Mouse (Mus musculus): Measurements from ENCODE around the gene Timm10. TPM values are rescaled to one million over a fixed set of nuclear protein-coding genes. Genes with fewer than 3 reads are reported as not detected.
A peak's percentile ranks its signal among the peaks of the same experiment; 100 is the strongest.

The Timm10 gene
- polyA plus RNA-seq, 1 experiment: 102 TPM

DNA sequence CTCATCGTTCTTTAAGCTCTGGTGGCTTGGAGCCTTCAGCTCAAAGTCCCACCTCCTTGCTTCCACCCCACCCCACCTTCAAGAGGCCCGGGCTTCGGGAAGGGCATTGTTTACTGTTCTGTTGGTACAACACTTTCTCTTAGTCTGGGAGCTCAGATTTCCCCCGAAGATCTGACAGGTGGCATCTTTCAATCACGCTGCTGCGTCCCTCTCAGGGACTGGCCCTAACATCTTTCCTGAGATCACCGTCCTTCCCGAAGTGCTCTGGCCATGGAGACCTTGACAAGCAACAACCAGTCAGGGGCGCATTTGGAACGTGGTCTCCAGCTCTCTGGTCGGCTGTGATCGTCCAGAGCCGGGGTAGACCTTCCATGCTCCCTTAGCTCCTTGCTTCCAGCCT lies 4.2 kb upstream of the Timm10 start, which contains the start of gene Smtnl1:
Gene Smtnl1, minus strand, starts transcription at position 101 of the 400 bp plus-strand sequence.
- Histone ChIP-seq H3K27me3 (ENCODE audit: control insufficient read depth, insufficient read depth, insufficient read length) (no peaks in the 10 kb centered on the region), H3K79me2 (ENCODE audit: control insufficient read depth, insufficient read depth) (peaks cover 7% of the 10 kb centered on the region), H3K36me3 (ENCODE audit: control insufficient read depth, insufficient read depth) (no peaks in the 10 kb centered on the region), H3K4me2 (ENCODE audit: low read depth) (no peak within 1 kb of the TSS), H3K4me3 (no peak within 1 kb of the TSS), H3ac (ENCODE audit: control insufficient read depth, insufficient read length) (no peak within 1 kb of the TSS)
- TF ChIP-seq E2F4 (IDR thresholded peaks at IDR 0.05; ENCODE audit: insufficient read depth) (no peak), TCF3 (IDR thresholded peaks at IDR 0.05; ENCODE audit: insufficient read length, low read depth) (no peak), SRF (IDR thresholded peaks at IDR 0.05; ENCODE audit: control insufficient read depth, insufficient read length, low read depth) (no peak), POLR2AphosphoS2 (IDR thresholded peaks at IDR 0.05; ENCODE audit: insufficient read length, low read depth) (no peak), MYOD1 (IDR thresholded peaks at IDR 0.05; ENCODE audit: control insufficient read depth in 1 of 3, insufficient read length in 2 of 3, low read depth in 2 of 3) (no peak), REST (IDR thresholded peaks at IDR 0.05; ENCODE audit: insufficient read depth, insufficient read length) (no peak), MYOG (IDR thresholded peaks at IDR 0.05; ENCODE audit: control insufficient read depth in 1 of 3, insufficient read depth in 1 of 3, insufficient read length in 2 of 3, low read depth in 2 of 3) (no peak), CEBPB (IDR thresholded peaks at IDR 0.05; ENCODE audit: insufficient read depth, poor library complexity, severe bottlenecking) (no peak)

DNA sequence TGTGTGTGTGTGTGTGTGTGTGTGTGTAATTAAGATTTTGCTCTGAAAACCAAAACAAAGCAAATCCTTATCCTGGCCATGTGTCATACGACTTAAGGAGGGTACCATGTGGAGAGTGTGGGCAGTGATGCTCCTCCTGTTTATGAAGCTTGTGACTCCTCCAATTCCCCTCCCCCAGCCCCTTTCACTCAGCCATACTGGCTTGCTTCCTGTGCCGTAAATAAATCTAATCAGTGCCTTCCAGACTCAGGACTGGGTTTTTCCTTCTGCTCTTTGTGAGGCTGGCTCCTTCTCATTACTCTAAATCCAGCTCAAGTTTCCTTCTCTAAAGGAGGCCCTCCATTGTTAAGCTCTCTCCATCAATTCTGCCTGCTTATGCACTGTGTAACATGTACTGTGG lies 3.6 kb upstream of the Timm10 start:
- Histone ChIP-seq H3K4me3 (no peak overlapping the region), H3K27me3 (ENCODE audit: control insufficient read depth, insufficient read depth, insufficient read length) (no peaks in the 10 kb centered on the region), H3K36me3 (ENCODE audit: control insufficient read depth, insufficient read depth) (no peaks in the 10 kb centered on the region), H3K79me2 (ENCODE audit: control insufficient read depth, insufficient read depth) (peaks cover 14% of the 10 kb centered on the region), H3K4me2 (ENCODE audit: low read depth) (no peak overlapping the region), H3ac (ENCODE audit: control insufficient read depth, insufficient read length) (no peak overlapping the region)
- TF ChIP-seq CEBPB (IDR thresholded peaks at IDR 0.05; ENCODE audit: insufficient read depth, poor library complexity, severe bottlenecking) (no peak), POLR2A (IDR thresholded peaks at IDR 0.05; ENCODE audit: insufficient read length, low read depth) (no peak), TCF3 (IDR thresholded peaks at IDR 0.05; ENCODE audit: insufficient read length, low read depth) (no peak), E2F4 (IDR thresholded peaks at IDR 0.05; ENCODE audit: insufficient read depth) (no peak), MYOG (IDR thresholded peaks at IDR 0.05; ENCODE audit: control insufficient read depth in 1 of 3, insufficient read depth in 1 of 3, insufficient read length in 2 of 3, low read depth in 2 of 3) (no peak), MYOD1 (IDR thresholded peaks at IDR 0.05; ENCODE audit: control insufficient read depth in 1 of 3, insufficient read length in 2 of 3, low read depth in 2 of 3) (no peak), USF1 (IDR thresholded peaks at IDR 0.05; ENCODE audit: low read depth) (no peak), MAX (IDR thresholded peaks at IDR 0.05; ENCODE audit: low read depth) (no peak), REST (IDR thresholded peaks at IDR 0.05; ENCODE audit: insufficient read depth, insufficient read length) (no peak), TCF12 (IDR thresholded peaks at IDR 0.05; ENCODE audit: insufficient read depth, poor library complexity, severe bottlenecking) (no peak), SRF (IDR thresholded peaks at IDR 0.05; ENCODE audit: control insufficient read depth, insufficient read length, low read depth) (no peak), POLR2AphosphoS2 (IDR thresholded peaks at IDR 0.05; ENCODE audit: insufficient read length, low read depth) (no peak)

DNA sequence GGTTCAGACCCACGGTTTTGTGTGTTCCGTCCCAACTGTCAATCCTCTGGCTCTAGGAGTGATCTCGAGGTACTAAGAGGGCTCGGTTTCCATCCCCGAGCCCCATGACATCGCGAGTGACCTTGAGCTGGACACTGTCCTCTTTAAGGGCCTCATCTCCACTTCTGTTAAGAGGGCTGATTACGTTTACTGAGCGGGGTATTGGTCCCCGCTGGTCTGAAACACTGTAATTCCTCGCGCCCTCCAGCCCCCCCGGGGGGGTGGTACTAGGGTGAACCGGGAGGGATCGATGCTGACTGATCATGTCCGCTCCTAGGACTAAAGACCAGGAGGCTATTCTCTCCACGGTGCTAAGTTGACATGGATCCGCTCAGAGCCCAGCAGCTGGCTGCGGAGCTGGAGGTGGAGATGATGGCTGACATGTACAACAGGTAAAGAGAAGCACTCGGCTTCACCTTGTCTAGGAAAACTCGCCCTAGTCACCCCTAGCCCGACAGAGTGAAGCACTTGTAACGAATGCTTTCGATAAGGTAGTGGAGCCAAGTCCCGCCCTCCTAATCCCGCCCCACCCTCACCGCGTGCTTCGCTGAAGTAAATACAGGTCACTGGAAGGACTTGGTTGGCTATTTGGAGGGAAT lies 605 bp downstream of the Timm10 start:
- Histone ChIP-seq H3ac (ENCODE audit: control insufficient read depth, insufficient read length) (peak overlapping the region; percentile 9), H3K4me3 (peak overlapping the region; percentile 76), H3K27me3 (ENCODE audit: control insufficient read depth, insufficient read depth, insufficient read length) (no peaks in the 10 kb centered on the region), H3K79me2 (ENCODE audit: control insufficient read depth, insufficient read depth) (peaks cover 18% of the 10 kb centered on the region), H3K36me3 (ENCODE audit: control insufficient read depth, insufficient read depth) (no peaks in the 10 kb centered on the region), H3K4me2 (ENCODE audit: low read depth) (peak overlapping the region; percentile 84)
- TF ChIP-seq MAX (IDR thresholded peaks at IDR 0.05; ENCODE audit: low read depth) (no peak), E2F4 (IDR thresholded peaks at IDR 0.05; ENCODE audit: insufficient read depth) (no peak), MYOG (IDR thresholded peaks at IDR 0.05; ENCODE audit: control insufficient read depth in 1 of 3, insufficient read depth in 1 of 3, insufficient read length in 2 of 3, low read depth in 2 of 3) (no peak), SRF (IDR thresholded peaks at IDR 0.05; ENCODE audit: control insufficient read depth, insufficient read length, low read depth) (no peak), TCF12 (IDR thresholded peaks at IDR 0.05; ENCODE audit: insufficient read depth, poor library complexity, severe bottlenecking) (no peak), MYOD1 (IDR thresholded peaks at IDR 0.05; ENCODE audit: control insufficient read depth in 1 of 3, insufficient read length in 2 of 3, low read depth in 2 of 3) (no peak), REST (IDR thresholded peaks at IDR 0.05; ENCODE audit: insufficient read depth, insufficient read length) (no peak), POLR2A (IDR thresholded peaks at IDR 0.05; ENCODE audit: insufficient read length, low read depth) (no peak), USF1 (IDR thresholded peaks at IDR 0.05; ENCODE audit: low read depth) (no peak), TCF3 (IDR thresholded peaks at IDR 0.05; ENCODE audit: insufficient read length, low read depth) (no peak), POLR2AphosphoS2 (IDR thresholded peaks at IDR 0.05; ENCODE audit: insufficient read length, low read depth) (no peak)

DNA sequence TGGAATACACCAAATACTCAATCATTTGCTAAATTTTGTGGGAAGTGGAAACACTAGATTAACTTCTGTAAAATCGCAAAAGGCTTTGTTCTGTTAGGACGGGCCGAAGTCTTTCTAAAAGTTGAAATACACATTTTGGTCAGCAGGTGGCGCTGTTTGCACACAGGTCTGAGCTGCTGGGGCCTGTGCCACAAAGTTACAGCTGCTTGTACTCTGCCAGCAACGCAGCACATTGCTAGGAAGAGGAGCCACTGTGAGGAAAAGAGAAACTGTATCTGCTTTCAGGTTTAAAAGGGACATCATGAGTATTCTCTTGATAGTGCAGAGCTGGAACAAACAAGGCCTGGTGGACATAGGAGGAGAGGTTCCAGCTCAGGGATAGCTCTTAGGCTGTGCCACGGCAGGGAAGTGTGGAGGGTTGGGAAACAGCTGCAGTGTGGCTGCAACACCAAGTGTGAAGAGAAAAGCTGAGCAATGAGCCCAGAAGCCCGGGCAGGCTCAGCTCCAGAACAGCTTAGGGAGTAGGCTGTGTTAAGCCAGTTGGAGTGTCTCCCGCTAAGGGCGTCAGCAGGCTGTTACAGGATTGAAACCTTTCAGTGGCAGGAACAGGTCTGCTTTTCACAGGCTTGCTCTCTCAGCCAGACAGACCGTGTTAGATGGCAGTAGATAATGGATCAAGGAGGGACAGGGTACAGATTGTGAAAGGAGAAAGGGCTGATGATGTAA lies 5.0 kb downstream of the Timm10 start:
- Histone ChIP-seq H3K36me3 (ENCODE audit: control insufficient read depth, insufficient read depth) (no peaks in the 10 kb centered on the region), H3ac (ENCODE audit: control insufficient read depth, insufficient read length) (no peak overlapping the region), H3K27me3 (ENCODE audit: control insufficient read depth, insufficient read depth, insufficient read length) (no peaks in the 10 kb centered on the region), H3K4me2 (ENCODE audit: low read depth) (no peak overlapping the region), H3K4me3 (no peak overlapping the region), H3K79me2 (ENCODE audit: control insufficient read depth, insufficient read depth) (peaks cover 18% of the 10 kb centered on the region)
- TF ChIP-seq USF1 (IDR thresholded peaks at IDR 0.05; ENCODE audit: low read depth) (no peak), MYOG (IDR thresholded peaks at IDR 0.05; ENCODE audit: control insufficient read depth in 1 of 3, insufficient read depth in 1 of 3, insufficient read length in 2 of 3, low read depth in 2 of 3) (peak in 1 of 3 experiments; percentile 18)
